Mouse (Mus musculus) bone marrow, adult 2 months (tissue): ENCODE measurements around the gene Tenm3.

ENCODE experiments used
- CTCF ChIP-seq: fragments of 200-500 bp; IDR thresholded peaks from 2 replicates; pipeline ENCODE4 v1.5.1; 2011; ENCODE audit warnings: low read length, control low read depth; ENCODE audit not compliant: control insufficient read depth, insufficient read depth
- POLR2A ChIP-seq: fragments of 200-500 bp; IDR thresholded peaks from 2 replicates; pipeline ENCODE4 v1.6.1; 2011; ENCODE audit warnings: low read depth, mild to moderate bottlenecking, control low read depth, low read length, borderline replicate concordance; ENCODE audit not compliant: control insufficient read depth

DNA sequence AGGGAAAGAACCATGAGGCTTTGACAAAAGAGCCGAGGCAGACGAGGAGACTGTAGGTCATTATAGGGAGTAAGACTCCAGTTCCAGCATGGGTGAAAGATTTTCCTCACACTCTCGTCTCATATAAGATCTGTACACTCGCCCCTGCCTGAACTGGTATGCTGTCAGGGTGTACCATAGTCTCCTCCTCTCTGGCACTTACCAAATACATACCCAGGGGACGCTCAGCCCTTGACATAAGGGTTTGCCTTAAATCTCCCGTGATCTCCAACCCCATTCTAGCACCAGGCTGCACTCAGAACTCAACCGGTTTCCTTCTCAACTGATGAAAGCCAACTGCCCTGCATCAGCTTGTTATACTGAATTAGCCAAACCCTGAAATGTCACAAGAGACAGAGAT is 121.4 kb downstream of the Tenm3 start:
- no peak for TF ChIP-seq CTCF
- no peak for TF ChIP-seq POLR2A
